Mouse (Mus musculus): Measurements from ENCODE around the gene Grasp. TPM values are rescaled to one million over a fixed set of nuclear protein-coding genes. Genes with fewer than 3 reads are reported as not detected.
A peak's percentile ranks its signal among the peaks of the same experiment; 100 is the strongest.

The Grasp gene
- total and polyA plus RNA-seq, 3 experiments: 4.1 to 6.3 TPM; not detected in 1

DNA sequence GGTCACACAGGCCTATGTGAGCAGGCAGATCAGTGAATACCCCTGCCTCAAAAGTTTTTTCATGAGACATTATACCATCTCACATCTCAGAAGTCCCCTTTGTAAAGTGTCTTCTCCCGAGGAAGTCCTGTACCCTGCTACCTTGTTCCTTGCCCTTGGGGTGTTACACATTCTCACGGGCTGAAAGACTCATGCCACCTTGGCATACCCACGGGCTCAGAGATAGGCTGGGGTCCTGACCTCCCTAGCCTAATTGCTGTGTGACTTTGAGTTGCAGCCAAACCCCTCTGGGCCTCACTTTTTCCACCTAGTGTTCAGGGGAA, 29.5 kb downstream of the Grasp start:
- H3K27me3 ChIP-seq (ENCODE audit: control insufficient read depth in 1 of 2, insufficient read depth in 2 of 2, low read length in 2 of 2): no peaks in the 10 kb centered on the region
- H3K36me3 ChIP-seq (ENCODE audit: control insufficient read depth in 1 of 2, insufficient read depth in 2 of 2, low read length in 2 of 2): peaks cover 0 to 18% of the 10 kb centered on the region in 2 experiments; a peak in 2 of 4 replicates
- H3K79me2 ChIP-seq (ENCODE audit: control insufficient read depth, insufficient read depth, low read length, poor library complexity): no peaks in the 10 kb centered on the region
- H3K9me3 ChIP-seq (replicated peaks; ENCODE audit: insufficient read depth, low read length): no peaks in the 10 kb centered on the region
- TF ChIP-seq POLR2A (IDR thresholded peaks at IDR 0.05; ENCODE audit: control insufficient read depth in 1 of 2, insufficient read depth in 1 of 2, low read depth in 1 of 2, low read length in 2 of 2, poor library complexity in 1 of 2) (no peak), CHD2 (IDR thresholded peaks at IDR 0.05; ENCODE audit: low read length) (no peak), TCF12 (IDR thresholded peaks at IDR 0.05; ENCODE audit: low read depth, low read length) (no peak), MAFK (IDR thresholded peaks at IDR 0.05; ENCODE audit: borderline replicate concordance, low read depth, low read length) (no peak), MEF2A (IDR thresholded peaks at IDR 0.05; ENCODE audit: extremely low read depth, insufficient replicate concordance, low read depth, low read length, poor library complexity, severe bottlenecking) (no peak), MAX (IDR thresholded peaks at IDR 0.05; ENCODE audit: low read length) (no peak), MAZ (IDR thresholded peaks at IDR 0.05; ENCODE audit: low read depth, low read length) (no peak), CTCF (IDR thresholded peaks at IDR 0.05 in 2 of 3, conservative IDR thresholded peaks at IDR 0.05 in 1 of 3; ENCODE audit: control insufficient read depth in 1 of 3, insufficient read depth in 1 of 3, low read depth in 2 of 3, low read length in 3 of 3, poor library complexity in 1 of 3, severe bottlenecking in 1 of 3) (no peak), ZC3H11A (IDR thresholded peaks at IDR 0.05; ENCODE audit: low read depth, low read length) (no peak), POLR2AphosphoS2 (IDR thresholded peaks at IDR 0.05; ENCODE audit: low read length) (no peak), MYB (IDR thresholded peaks at IDR 0.05; ENCODE audit: low read depth, low read length) (no peak), TBP (IDR thresholded peaks at IDR 0.05; ENCODE audit: low read depth, low read length) (no peak), SMC3 (IDR thresholded peaks at IDR 0.05; ENCODE audit: low read depth, low read length) (no peak)
- DNase-seq (ENCODE audit: low read depth, low spot score): no peak
- peak overlapping the region; percentile 44 for H3K9ac ChIP-seq (ENCODE audit: control insufficient read depth, low read depth, low read length, poor library complexity, severe bottlenecking)
- H3K4me1 ChIP-seq (ENCODE audit: control insufficient read depth in 1 of 2, insufficient read depth in 2 of 2, low read length in 2 of 2): peaks cover 5 to 30% of the 10 kb centered on the region in 2 experiments
- H3K4me3 ChIP-seq (ENCODE audit: control insufficient read depth in 1 of 2, insufficient read depth in 1 of 2, low read depth in 2 of 2, low read length in 2 of 2): peak overlapping the region; percentile 49 to 81
- no peak overlapping the region for H3K27ac ChIP-seq (ENCODE audit: control insufficient read depth, low read depth, low read length)

DNA sequence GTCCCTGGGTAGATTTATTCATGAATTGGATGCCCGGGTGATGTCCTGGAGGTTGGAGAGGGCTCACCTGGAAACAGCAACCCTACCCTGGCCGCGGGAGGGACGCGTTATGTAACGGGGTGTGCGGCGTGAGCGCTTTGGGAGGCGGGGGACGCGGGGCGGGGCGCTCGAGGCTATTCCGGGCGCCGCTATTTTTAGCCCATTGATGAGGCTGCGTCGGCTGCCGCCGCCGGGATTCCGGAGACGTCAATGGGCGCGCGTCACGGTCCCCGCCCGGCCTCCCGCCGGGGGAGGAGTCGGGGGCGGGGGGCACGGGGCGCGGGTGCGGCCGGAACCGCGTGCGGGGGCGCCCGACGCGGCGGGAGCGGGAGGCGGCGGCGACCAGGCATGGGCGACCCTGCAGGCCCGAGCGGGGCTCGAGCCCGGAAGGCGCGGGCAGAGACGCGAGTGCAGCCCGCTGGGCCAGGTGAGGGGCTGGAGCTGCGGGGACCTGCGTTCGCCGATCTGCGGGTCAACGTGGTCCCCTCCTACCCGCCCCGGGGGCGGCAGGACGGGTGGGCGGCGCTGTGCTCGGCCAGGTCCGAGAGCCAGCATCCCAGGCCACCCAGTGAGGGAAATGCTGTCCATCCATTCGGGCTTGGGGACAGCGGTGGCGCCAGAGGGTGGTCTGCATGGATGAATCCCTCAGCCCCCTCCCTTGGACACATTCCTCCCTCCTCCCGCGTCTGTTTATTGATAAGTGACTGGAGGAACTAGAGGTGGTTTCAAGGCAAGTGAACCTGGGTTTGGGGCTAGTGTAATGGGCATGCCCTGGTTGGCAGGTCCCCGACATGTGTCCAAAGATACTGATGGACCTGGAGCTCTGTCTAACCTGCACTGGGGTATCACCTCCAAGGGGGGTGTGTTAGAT, 30.2 kb downstream of the Grasp start, which contains the start of gene Nr4a1:
TSS of gene Nr4a1 (plus strand) at position 384 of the 910 bp plus-strand sequence.
- Histone ChIP-seq H3K79me2 (ENCODE audit: control insufficient read depth, insufficient read depth, low read length, poor library complexity) (no peaks in the 10 kb centered on the region), H3K27me3 (ENCODE audit: control insufficient read depth in 1 of 2, insufficient read depth in 2 of 2, low read length in 2 of 2) (no peaks in the 10 kb centered on the region), H3K27ac (ENCODE audit: control insufficient read depth, low read depth, low read length) (no peak within 1 kb of the TSS), H3K4me3 (ENCODE audit: control insufficient read depth in 1 of 2, insufficient read depth in 1 of 2, low read depth in 2 of 2, low read length in 2 of 2) (peak within 1 kb of the TSS; percentile 55 to 93), H3K36me3 (ENCODE audit: control insufficient read depth in 1 of 2, insufficient read depth in 2 of 2, low read length in 2 of 2) (peaks cover 0 to 18% of the 10 kb centered on the region in 2 experiments; a peak in 2 of 4 replicates), H3K4me1 (ENCODE audit: control insufficient read depth in 1 of 2, insufficient read depth in 2 of 2, low read length in 2 of 2) (peaks cover 5 to 30% of the 10 kb centered on the region in 2 experiments), H3K9me3 (replicated peaks; ENCODE audit: insufficient read depth, low read length) (no peaks in the 10 kb centered on the region), H3K9ac (ENCODE audit: control insufficient read depth, low read depth, low read length, poor library complexity, severe bottlenecking) (peak within 1 kb of the TSS; percentile 51)
- DNase-seq (ENCODE audit: low read depth, low spot score): peak; percentile 76
- TF ChIP-seq RAD21 (IDR thresholded peaks at IDR 0.05; ENCODE audit: low read depth, low read length): no peak
- peak; percentile 98 for TF ChIP-seq MEF2A (IDR thresholded peaks at IDR 0.05; ENCODE audit: extremely low read depth, insufficient replicate concordance, low read depth, low read length, poor library complexity, severe bottlenecking)
- peak; percentile 70; the same call in 1 of the 2 replicates for TF ChIP-seq ETS1 (IDR thresholded peaks at IDR 0.05; ENCODE audit: low read depth, low read length)
- no peak for TF ChIP-seq POLR2AphosphoS5 (IDR thresholded peaks at IDR 0.05; ENCODE audit: borderline replicate concordance, low read depth, low read length)
- peak in 1 of 2 experiments; percentile 38; a peak in 1 of 4 replicates for TF ChIP-seq POLR2A (IDR thresholded peaks at IDR 0.05; ENCODE audit: control insufficient read depth in 1 of 2, insufficient read depth in 1 of 2, low read depth in 1 of 2, low read length in 2 of 2, poor library complexity in 1 of 2)
- no peak for TF ChIP-seq ZC3H11A (IDR thresholded peaks at IDR 0.05; ENCODE audit: low read depth, low read length)
- no peak for TF ChIP-seq POLR2AphosphoS2 (IDR thresholded peaks at IDR 0.05; ENCODE audit: low read length)
- TF ChIP-seq JUND (IDR thresholded peaks at IDR 0.05; ENCODE audit: low read depth, low read length): no peak
- TF ChIP-seq ELF1 (IDR thresholded peaks at IDR 0.05; ENCODE audit: low read depth, low read length): no peak; the same call in 1 of the 2 replicates
- no peak for TF ChIP-seq BHLHE40 (IDR thresholded peaks at IDR 0.05; ENCODE audit: borderline replicate concordance, low read depth, low read length)
- TF ChIP-seq MAZ (IDR thresholded peaks at IDR 0.05; ENCODE audit: low read depth, low read length): no peak; the same call in 1 of the 2 replicates
- no peak for TF ChIP-seq GATA1 (IDR thresholded peaks at IDR 0.05; ENCODE audit: low read depth, low read length)
- TF ChIP-seq GABPA (IDR thresholded peaks at IDR 0.05; ENCODE audit: low read depth, low read length): no peak
- TF ChIP-seq RCOR1 (IDR thresholded peaks at IDR 0.05; ENCODE audit: low read depth, low read length): no peak
- TF ChIP-seq TBP (IDR thresholded peaks at IDR 0.05; ENCODE audit: low read depth, low read length): no peak
- peak; percentile 47; the same call in 1 of the 2 replicates for TF ChIP-seq SIN3A (IDR thresholded peaks at IDR 0.05; ENCODE audit: low read length)
- no peak; the same call in 1 of the 2 replicates for TF ChIP-seq MXI1 (IDR thresholded peaks at IDR 0.05; ENCODE audit: low read depth, low read length)
- TF ChIP-seq UBTF (IDR thresholded peaks at IDR 0.05; ENCODE audit: borderline replicate concordance, insufficient read depth, low read depth, low read length): no peak
- 0 out of 6 replicates have a peak, but pooled peaks of 1 of the 3 experiments have one; percentile 0 for TF ChIP-seq CTCF (IDR thresholded peaks at IDR 0.05 in 2 of 3, conservative IDR thresholded peaks at IDR 0.05 in 1 of 3; ENCODE audit: control insufficient read depth in 1 of 3, insufficient read depth in 1 of 3, low read depth in 2 of 3, low read length in 3 of 3, poor library complexity in 1 of 3, severe bottlenecking in 1 of 3)
- 0 out of 2 replicates have a peak, but pooled peaks have one; percentile 29 for TF ChIP-seq NRF1 (IDR thresholded peaks at IDR 0.05; ENCODE audit: insufficient read depth, low read depth, low read length, poor library complexity, severe bottlenecking)
- TF ChIP-seq NELFE (IDR thresholded peaks at IDR 0.05; ENCODE audit: low read depth, low read length): peak; percentile 32; the same call in 1 of the 2 replicates
